Mouse (Mus musculus) adrenal gland, postnatal 25 days (tissue): ENCODE results near the gene Prss57. TPM values are rescaled to one million over a fixed set of nuclear protein-coding genes. Genes with fewer than 3 reads are reported as not detected.
"Not testable (repeated sequence)": the region's sequence is repeated elsewhere in the genome, so short reads cannot be mapped to it uniquely, and the experiment has no call there.

Source experiments
- DNase-seq: peaks from one replicate; pipeline ENCODE4 v3.0.0; 2021; ENCODE audit warnings: mixed read lengths
- total RNA-seq: library from RNA; stranded (reverse); gene quantifications from 2 replicates; pipeline ENCODE4 v1.2.3, GENCODE M21; 2021

The Prss57 gene
- total RNA-seq, 1 experiment from 2014 or later = not detected

- DNase-seq = no peak
Observed at GRCm38 (mm10) chr10:79780664-79781015, 10.1 kb downstream of the Prss57 start.

DNA sequence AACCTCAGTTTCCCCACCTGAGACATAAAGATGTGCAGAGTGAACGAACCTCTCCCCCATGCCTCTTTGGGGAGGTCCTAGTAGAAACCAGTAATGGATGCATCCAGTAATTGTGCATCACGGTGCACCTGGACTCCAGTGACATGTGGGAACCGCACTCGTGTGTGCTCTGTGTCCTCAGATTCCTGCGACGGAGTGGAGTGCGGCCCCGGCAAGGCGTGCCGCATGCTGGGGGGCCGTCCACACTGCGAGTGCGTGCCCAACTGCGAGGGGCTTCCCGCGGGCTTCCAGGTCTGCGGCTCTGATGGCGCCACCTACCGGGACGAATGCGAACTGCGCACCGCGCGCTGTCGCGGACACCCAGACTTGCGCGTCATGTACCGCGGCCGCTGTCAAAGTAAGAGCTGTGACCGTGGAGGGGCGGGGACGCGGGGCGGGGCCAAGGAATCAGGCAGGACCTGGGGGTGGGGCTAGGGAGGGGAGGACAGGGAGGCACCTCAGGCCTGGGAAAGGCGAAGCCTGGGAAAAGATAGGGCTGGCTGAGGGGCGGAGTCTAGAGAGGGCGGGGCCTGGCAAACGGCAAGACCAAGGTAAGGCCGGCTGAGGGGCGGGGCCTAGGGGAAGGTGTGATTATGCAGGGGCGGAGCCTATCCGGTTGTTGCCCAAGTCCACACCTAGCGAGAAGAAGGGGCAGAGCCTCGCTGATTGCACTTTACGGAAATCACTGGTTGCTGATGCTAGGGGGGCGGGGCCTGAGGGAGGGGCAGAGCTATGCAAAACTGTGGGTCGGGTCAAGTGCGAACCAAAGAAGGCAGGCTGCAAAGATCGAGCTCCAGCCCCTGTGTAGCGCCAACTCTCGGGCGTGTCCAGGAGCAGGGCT, 10.7 kb downstream of the Prss57 start:
- peak; percentile 95 for DNase-seq

- no peak for DNase-seq
Observed at GRCm38 (mm10) chr10:79779193-79779592, 11.6 kb downstream of the Prss57 start.

DNA sequence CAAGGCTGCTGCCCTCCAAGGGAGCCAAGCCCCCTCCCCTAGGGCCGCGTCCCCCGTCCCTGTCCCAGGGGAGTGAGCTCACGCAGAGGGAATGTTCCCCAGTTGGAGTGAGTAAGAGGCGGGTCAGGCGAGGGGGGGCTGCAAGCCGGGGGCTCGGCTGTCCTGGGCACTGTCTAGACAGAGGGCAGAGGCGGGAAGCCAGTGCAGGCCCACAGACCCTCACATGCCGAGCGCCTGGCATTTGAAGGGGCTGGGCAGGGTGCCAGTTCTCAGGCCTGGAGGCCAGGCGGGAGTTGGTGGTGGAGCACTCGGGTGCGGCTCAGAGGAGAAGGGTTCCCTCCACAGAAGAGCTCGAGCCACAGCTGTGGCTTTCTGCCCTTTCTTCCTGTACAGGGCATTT, 12.8 kb downstream of the Prss57 start:
- DNase-seq = peak; percentile 65

- DNase-seq = peak; percentile 70
Observed at GRCm38 (mm10) chr10:79777103-79777531, 13.6 kb downstream of the Prss57 start, which contains the start of gene Fstl3. Fstl3 (plus strand) TSS chr10:79777272.

DNA sequence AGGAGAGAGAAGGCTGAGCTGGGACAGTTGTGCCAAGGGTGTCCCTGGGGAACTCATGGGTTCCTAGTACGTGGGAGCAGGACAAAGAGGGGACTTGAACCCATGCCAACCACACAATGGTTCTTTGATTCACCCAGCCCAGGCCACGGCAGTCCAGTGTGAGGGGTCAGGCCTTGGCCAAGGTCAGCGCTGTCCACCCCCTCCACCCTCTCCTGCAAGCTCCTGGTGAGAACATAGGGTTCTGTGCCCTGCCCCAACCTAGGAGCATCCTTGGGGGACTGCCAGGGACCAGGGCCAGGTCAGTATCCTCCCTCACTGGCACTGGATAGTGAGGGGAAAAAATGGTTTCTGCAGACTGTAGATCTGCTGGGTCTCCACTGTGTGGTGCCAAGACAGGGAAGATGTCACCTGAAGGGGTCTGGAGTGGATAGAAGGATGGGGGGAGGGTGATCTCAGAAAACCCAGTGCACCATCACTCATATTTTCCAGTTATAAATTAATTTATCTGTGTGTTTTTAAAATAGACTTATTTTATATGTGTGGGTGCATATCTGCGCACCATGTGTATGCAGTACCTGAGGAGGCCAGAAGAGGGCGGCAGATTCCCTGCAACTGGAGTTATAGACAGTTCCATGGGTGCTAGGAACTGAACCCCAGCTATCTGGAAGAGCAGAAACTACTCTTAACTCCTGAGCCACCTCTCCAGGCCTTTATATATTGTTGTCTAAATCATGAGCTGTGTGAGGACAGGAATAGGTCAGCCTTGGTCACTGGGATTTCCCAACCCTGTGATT, 16.1 kb downstream of the Prss57 start:
- no peak for DNase-seq

DNA sequence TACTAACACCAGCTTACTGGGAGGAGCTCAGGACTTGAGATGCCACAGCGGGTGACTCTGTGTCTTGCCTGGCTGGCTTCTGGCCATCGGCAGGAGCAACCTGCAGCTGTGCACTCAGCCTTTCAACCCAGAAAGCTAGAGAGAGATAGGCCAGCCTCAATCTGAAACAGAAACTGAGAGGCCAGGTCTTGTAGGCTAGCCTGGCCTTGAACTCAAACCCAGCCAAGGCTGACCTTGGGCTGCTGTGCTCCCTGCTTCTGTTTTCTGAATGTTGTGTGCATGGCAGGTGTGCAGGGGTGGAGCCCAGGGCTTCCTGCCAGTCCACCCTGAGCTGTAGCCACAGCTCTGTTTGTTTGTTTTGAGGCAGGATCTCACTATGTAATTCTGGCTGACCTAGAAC, 17.6 kb downstream of the Prss57 start:
- DNase-seq = no peak

- no peak for DNase-seq
Observed at GRCm38 (mm10) chr10:79772320-79772719, 18.4 kb downstream of the Prss57 start.

GRCm38 (mm10) chr10:79769329-79769728, 21.4 kb downstream of the Prss57 start:
- DNase-seq = no peak

DNA sequence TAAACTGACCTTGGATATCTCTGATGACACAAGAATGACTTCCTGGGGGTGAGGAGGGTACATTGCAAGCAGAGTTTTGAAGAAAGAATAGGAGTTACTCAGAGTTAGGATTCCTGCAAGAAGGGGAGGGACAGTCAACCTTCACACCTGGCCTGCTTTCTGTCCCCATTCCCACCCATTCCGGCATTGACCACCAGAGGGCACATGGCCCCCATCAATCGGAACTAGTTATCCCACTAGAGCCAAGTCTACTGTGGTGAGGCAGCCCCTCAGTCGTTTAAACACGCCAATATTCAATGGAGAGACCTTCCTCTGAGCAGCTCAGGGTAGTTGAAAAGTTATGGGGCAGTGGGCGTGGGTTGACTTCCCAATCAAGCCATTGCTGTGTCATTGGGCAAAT, 22.4 kb downstream of the Prss57 start:
- DNase-seq = peak; percentile 71

- peak; percentile 94 for DNase-seq
Observed at GRCm38 (mm10) chr10:79767372-79768244, 23.2 kb downstream of the Prss57 start.

GRCm38 (mm10) chr10:79766508-79767325, 24.0 kb downstream of the Prss57 start, which contains the start of gene Rnf126:
Rnf126 (minus strand) TSS chr10:79766952.
- DNase-seq = peak; percentile 99

DNA sequence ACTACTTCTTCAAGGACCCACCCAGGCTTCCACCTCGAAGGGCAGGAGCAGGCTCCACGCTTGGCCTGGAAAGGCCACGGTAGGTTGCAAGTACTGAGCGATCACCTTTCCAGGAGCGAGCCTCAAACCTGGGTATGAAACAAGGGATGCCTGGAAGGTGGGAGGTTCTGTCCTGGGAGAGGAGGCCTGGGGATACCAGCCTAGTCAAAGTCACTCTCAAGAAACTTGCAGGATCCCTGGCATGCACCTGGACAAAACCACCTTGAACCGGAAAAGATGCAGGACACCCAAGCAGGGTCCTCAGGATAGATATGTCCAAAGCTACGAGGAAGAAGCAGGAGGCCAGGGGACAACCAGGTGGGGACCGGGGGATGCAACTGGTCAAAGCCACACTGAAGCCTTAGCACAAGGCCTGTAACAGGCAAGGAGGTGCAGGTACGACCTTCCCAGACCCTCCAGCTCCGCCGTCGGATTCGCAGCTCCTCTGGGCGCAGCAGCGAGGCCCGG, 24.7 kb downstream of the Prss57 start:
- DNase-seq = no peak

- DNase-seq = no peak
Observed at GRCm38 (mm10) chr10:79765228-79765745, 25.5 kb downstream of the Prss57 start.

- no peak for DNase-seq
Observed at GRCm38 (mm10) chr10:79764234-79764633, 26.5 kb downstream of the Prss57 start.

- DNase-seq = no peak
Observed at GRCm38 (mm10) chr10:79762875-79763274, 27.9 kb downstream of the Prss57 start.

- DNase-seq = no peak
Observed at GRCm38 (mm10) chr10:79760603-79761143, 30.1 kb downstream of the Prss57 start.

DNA sequence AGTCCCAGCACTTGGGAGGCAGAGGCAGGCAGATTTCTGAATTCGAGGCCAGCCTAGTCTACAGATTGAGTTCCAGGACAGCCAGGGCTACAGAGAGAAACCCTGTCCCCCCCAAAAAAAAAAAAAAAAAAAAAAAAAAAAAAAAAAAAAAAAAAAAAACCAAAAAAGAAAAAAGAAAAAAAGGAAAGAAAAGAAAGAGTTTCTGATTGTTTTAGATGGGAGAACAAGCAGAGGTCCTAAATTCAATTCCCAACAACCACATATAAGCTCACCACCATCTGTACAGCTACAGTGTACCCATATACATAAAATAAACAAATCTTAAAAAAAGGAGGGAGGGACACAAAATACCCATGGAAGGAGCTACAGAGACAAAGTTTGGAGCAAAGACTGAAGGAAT, 31.1 kb downstream of the Prss57 start:
- DNase-seq = not testable (repeated sequence)

DNA sequence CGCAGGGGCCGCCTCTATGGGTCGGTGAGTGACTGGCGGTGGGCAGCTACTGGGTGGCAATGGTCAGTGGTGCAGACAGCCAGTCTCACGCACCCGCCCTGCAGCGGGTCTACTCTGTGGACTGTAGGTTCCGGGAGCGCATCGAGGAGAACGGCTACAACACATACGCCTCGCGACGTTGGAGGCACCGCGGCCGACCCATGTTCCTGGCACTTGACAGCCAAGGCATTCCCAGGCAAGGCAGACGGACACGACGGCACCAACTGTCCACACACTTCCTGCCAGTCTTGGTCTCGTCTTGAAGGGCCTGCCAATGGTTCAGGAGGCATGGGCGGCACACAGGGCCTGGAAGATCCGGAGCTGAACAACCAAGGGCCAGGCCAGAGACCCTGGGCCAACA, 34.1 kb downstream of the Prss57 start:
- DNase-seq = no peak

GRCm38 (mm10) chr10:79755854-79756253, 34.9 kb downstream of the Prss57 start:
- DNase-seq = no peak
